Mouse (Mus musculus) kidney, adult 2 months (tissue): ENCODE measurements at regions not wholly inside any gene's neighbourhood (a gene's known extent, or its start where the extent isn't known, plus 50 kb on each side); places are given as distances from the start of the nearest gene placed in this dataset.

Experiments
- DNase-seq: peaks from one replicate; pipeline ENCODE4 v3.0.0; 2021
- H3K27ac ChIP-seq: fragments of 200-500 bp; 2 replicates; pipeline ENCODE4 v1.5.1; 2012; ENCODE audit warnings: low read depth, low read length, control low read depth, inconsistent platforms; ENCODE audit not compliant: insufficient read depth
- H3K27me3 ChIP-seq: fragments of 200-500 bp; replicated peaks from 2 replicates; pipeline ENCODE4 v1.6.1; 2012; ENCODE audit warnings: mild to moderate bottlenecking, moderate library complexity, low read length, inconsistent platforms; ENCODE audit not compliant: control insufficient read depth, insufficient read depth
- H3K36me3 ChIP-seq: fragments of 200-500 bp; 2 replicates; pipeline ENCODE4 v1.6.1; 2012; ENCODE audit warnings: mild to moderate bottlenecking, moderate library complexity, low read length, inconsistent platforms; ENCODE audit not compliant: control insufficient read depth, insufficient read depth
- H3K4me1 ChIP-seq: fragments of 200-500 bp; 2 replicates; pipeline ENCODE4 v1.6.1; 2011; ENCODE audit warnings: low read length; ENCODE audit not compliant: control insufficient read depth, insufficient read depth
- H3K4me3 ChIP-seq: fragments of 200-500 bp; 2 replicates; pipeline ENCODE4 v1.5.1; 2011; ENCODE audit warnings: mild to moderate bottlenecking, low read depth, low read length, control low read depth; ENCODE audit not compliant: insufficient read depth
- CTCF ChIP-seq: fragments of 200-500 bp; conservative IDR thresholded peaks from 2 replicates; pipeline ENCODE4 v1.5.1; 2011; ENCODE audit warnings: low read depth, mild to moderate bottlenecking, control low read depth, low read length, moderate library complexity, mixed read lengths; ENCODE audit not compliant: insufficient read depth, insufficient read length
- POLR2A ChIP-seq: fragments of 200-500 bp; IDR thresholded peaks from one replicate; pipeline ENCODE4 v1.6.1; 2011; ENCODE audit warnings: low read depth, low read length, control low read depth
- WGBS: fragments of 180-500 bp; shearing (Covaris S2); methylation state at CpG from one replicate; pipeline ENCODE4 v1.1.7; 2018; 5-methylcytosine and 5-hydroxymethylcytosine counted together

DNA sequence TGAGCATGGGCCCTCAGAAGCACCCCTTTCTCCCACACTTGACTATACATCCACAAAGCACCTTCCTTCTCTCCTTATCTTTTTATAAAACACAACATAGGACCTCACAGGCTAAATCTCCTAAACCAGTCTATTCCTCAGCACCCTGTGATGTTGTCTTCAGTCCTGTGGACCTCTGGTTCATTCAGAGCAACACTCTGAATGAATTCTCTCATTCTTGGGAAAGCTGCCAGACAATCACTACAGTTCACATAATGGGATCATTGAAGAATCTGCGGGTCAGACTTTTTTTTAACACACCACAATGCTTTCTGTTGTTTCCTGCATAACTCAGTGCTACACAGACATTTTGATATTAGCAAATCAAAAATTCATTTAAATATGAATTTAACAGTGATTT is 115.9 kb upstream of the Cdh20 start:
- DNase-seq = no peak
- Histone ChIP-seq H3K36me3 (no peaks in the 10 kb centered on the region), H3K4me1 (no peaks in the 10 kb centered on the region), H3K27me3 (no peaks in the 10 kb centered on the region), H3K4me3 (no peak overlapping the region), H3K27ac (no peak overlapping the region)
- TF ChIP-seq CTCF = no peak
- TF ChIP-seq POLR2A = no peak
- WGBS = 67% methylated on average over 1 of the region's 1 CpGs
